Mouse (Mus musculus) bone marrow macrophage, adult 2 months (primary cell): Measurements from ENCODE around the gene Kras.

Source experiments
- CTCF ChIP-seq: IDR thresholded peaks from 2 replicates; pipeline ENCODE4 v1.5.1; 2012; ENCODE audit warnings: low read depth, mild to moderate bottlenecking, low read length, moderate library complexity
- POLR2A ChIP-seq: IDR thresholded peaks from 2 replicates; pipeline ENCODE4 v1.6.1; 2012; ENCODE audit warnings: mild to moderate bottlenecking, low read depth, low read length, borderline replicate concordance

GRCm38 (mm10) chr6:145210056-145210680, 39.9 kb downstream of the Kras start:
- TF ChIP-seq CTCF (no peak), POLR2A (no peak)
